Mouse (Mus musculus): ENCODE measurements around the gene Cldn16. TPM values are rescaled to one million over a fixed set of nuclear protein-coding genes. Genes with fewer than 3 reads are reported as not detected.

The Cldn16 gene
- polyA plus RNA-seq, 1 experiment from 2014 or later: not detected

Other genes with a start within 250 kb of the Cldn16 start
- 17.8 and 24.3 TPM in 2 replicates for gene Cldn1, start 91.3 kb upstream of the Cldn16 start, polyA plus RNA-seq (2015; fragmentation: Nextera tagmentation; extraction: Ambion mirVana)
- gene Tmem207, start 63.6 kb downstream of the Cldn16 start, polyA plus RNA-seq (2015; fragmentation: Nextera tagmentation; extraction: Ambion mirVana): not detected in 2 replicates
- gene Il1rap, start 118.6 kb downstream of the Cldn16 start, polyA plus RNA-seq (2015; fragmentation: Nextera tagmentation; extraction: Ambion mirVana): 1.8 and 1.9 TPM in 2 replicates

Measured in liver, embryonic 13.5 days (tissue).